Mouse (Mus musculus) lung, adult 2 months (tissue): ENCODE results near the gene Vav3.

Experiments used
- CTCF ChIP-seq: fragments of 200-500 bp; IDR thresholded peaks from 2 replicates; pipeline ENCODE4 v1.5.1; 2011; ENCODE audit warnings: mild to moderate bottlenecking, low read length, control low read depth; ENCODE audit not compliant: insufficient read depth
- POLR2A ChIP-seq: fragments of 200-500 bp; IDR thresholded peaks from 2 replicates; pipeline ENCODE4 v1.6.1; 2011; ENCODE audit warnings: low read depth, mild to moderate bottlenecking, control low read depth, low read length, borderline replicate concordance; ENCODE audit errors: extremely low read depth

- TF ChIP-seq CTCF (no peak), POLR2A (no peak)
These were observed 374.0 kb downstream of the Vav3 start for GRCm38 (mm10) chr3:109714476-109714875.
